Mouse (Mus musculus): ENCODE data around the gene Calm1.
A peak's percentile ranks its signal among the peaks of the same experiment; 100 is the strongest.
"Not testable (repeated sequence)": the region's sequence is repeated elsewhere in the genome, so short reads cannot be mapped to it uniquely, and the experiment has no call there.

Gene Calm1

GRCm38 (mm10) chr12:100198967-100199660 lies at the start of gene Calm1:
Calm1 (plus strand) TSS chr12:100199435.
- DNase-seq (ENCODE audit: low spot score), result peak; percentile 93

- no peak for DNase-seq (ENCODE audit: low spot score)
Observed at GRCm38 (mm10) chr12:100152466-100152865, 46.8 kb upstream of the Calm1 start.

- DNase-seq (ENCODE audit: low spot score), result peak; percentile 91
Observed at GRCm38 (mm10) chr12:100159261-100159975, 39.8 kb upstream of the Calm1 start, which contains the start of gene Nrde2. Nrde2 (minus strand) TSS chr12:100159653.

GRCm38 (mm10) chr12:100164991-100165500 lies 34.2 kb upstream of the Calm1 start:
- DNase-seq (ENCODE audit: low spot score), result no peak

GRCm38 (mm10) chr12:100166177-100166576 lies 33.1 kb upstream of the Calm1 start:
- no peak for DNase-seq (ENCODE audit: low spot score)

- DNase-seq (ENCODE audit: low spot score), result no peak
Observed at GRCm38 (mm10) chr12:100166939-100167338, 32.3 kb upstream of the Calm1 start.

- DNase-seq (ENCODE audit: low spot score), result no peak
Observed at GRCm38 (mm10) chr12:100167502-100167901, 31.7 kb upstream of the Calm1 start.

GRCm38 (mm10) chr12:100167931-100168871 lies 31.0 kb upstream of the Calm1 start:
- DNase-seq (ENCODE audit: low spot score), result no peak

GRCm38 (mm10) chr12:100172481-100172880 lies 26.8 kb upstream of the Calm1 start:
- DNase-seq (ENCODE audit: low spot score), result no peak

- no peak for DNase-seq (ENCODE audit: low spot score)
Observed at GRCm38 (mm10) chr12:100176469-100177056, 22.7 kb upstream of the Calm1 start.

GRCm38 (mm10) chr12:100178898-100179440 lies 20.3 kb upstream of the Calm1 start:
- no peak for DNase-seq (ENCODE audit: low spot score)

GRCm38 (mm10) chr12:100180802-100181201 lies 18.4 kb upstream of the Calm1 start:
- peak; percentile 77 for DNase-seq (ENCODE audit: low spot score)

- no peak for DNase-seq (ENCODE audit: low spot score)
Observed at GRCm38 (mm10) chr12:100182676-100183075, 16.6 kb upstream of the Calm1 start.

- DNase-seq (ENCODE audit: low spot score), result no peak
Observed at GRCm38 (mm10) chr12:100183970-100184369, 15.3 kb upstream of the Calm1 start.

- not testable (repeated sequence) for DNase-seq (ENCODE audit: low spot score)
Observed at GRCm38 (mm10) chr12:100184976-100185375, 14.3 kb upstream of the Calm1 start.

- DNase-seq (ENCODE audit: low spot score), result no peak
Observed at GRCm38 (mm10) chr12:100185897-100186296, 13.3 kb upstream of the Calm1 start.

GRCm38 (mm10) chr12:100186376-100186775 lies 12.9 kb upstream of the Calm1 start:
- no peak for DNase-seq (ENCODE audit: low spot score)

- DNase-seq (ENCODE audit: low spot score), result peak; percentile 99
Observed at GRCm38 (mm10) chr12:100187013-100187755, 12.1 kb upstream of the Calm1 start.

- no peak for DNase-seq (ENCODE audit: low spot score)
Observed at GRCm38 (mm10) chr12:100187756-100188430, 11.3 kb upstream of the Calm1 start.

GRCm38 (mm10) chr12:100190802-100191201 lies 8.4 kb upstream of the Calm1 start:
- DNase-seq (ENCODE audit: low spot score), result no peak

Data from testis, postnatal 14 days (tissue).